Mouse (Mus musculus) cerebellum, postnatal 36 days (tissue): ENCODE results near the gene Upk1a.

Experiments used
- DNase-seq, 2 experiments: peaks; one replicate each; pipeline ENCODE4 v3.0.0; 2021 to 2022; ENCODE audit warnings: mixed read lengths in 2 of 2

Upk1a gene

GRCm38 (mm10) chr7:30602583-30602982, 10.1 kb downstream of the Upk1a start:
- no peak for DNase-seq

DNA sequence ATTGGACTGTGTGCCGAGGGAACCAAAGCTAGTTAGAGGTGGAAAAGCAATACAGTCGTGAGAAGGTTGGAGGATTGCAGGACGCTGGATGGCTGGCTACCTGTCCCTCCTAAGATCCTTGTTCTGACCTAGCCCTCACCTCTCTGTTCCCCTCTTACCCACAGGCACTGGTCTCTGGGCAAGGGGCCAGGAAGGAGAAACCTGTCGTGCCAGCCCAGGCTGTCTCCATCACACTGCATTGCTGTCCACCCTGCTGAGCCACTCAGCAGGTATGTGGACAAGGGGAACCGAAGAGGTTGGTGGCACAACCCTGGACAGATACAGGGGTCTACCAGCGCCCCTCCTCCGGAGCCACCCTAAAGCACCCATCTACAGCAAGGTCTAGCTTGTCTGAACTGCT, 12.0 kb downstream of the Upk1a start:
- DNase-seq: no peak

DNA sequence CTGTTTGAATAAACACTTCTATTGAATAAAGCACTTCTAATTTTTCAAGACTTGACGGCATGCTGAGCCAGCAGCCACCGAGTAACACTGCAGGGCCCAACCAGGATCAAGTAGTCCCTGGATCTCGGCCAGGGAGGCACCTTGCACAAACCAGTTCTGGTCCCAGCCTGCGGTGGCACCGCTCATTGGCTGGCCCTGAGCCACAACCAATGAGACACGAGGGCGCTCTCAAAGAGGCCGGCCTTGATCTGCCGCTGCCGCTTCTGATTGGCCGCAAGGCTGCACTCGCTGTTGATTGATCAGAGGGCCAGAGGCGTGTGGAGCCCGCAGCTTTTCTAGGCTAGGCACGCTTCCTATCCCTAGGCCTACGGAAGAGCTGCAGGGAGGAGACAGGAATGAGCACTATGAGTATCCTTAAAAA, 12.7 kb downstream of the Upk1a start:
- peak; percentile 97 for DNase-seq

DNA sequence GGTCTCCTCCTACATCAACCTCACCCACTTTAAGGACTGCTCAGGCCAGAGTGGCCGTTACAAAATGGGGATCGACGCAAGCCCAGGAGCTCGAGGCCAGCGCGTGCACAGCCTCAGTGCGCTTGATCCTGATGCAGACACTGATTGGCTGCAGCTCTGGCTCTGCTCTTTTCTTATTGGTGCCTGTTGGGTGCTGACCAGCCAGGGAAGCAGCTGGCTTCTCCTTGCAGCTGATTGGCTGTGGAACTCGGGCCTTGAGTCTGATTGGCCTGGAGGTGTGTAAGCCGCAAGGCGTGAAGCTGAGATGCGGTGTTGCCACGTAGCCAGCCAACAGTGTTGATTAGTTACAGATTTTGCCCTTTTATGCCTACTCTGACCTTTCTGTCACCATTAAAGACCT, 13.9 kb downstream of the Upk1a start, which contains the start of gene Zbtb32:
Gene Zbtb32, minus strand, starts transcription at position 124 of the 400 bp plus-strand sequence.
- no peak for DNase-seq

DNA sequence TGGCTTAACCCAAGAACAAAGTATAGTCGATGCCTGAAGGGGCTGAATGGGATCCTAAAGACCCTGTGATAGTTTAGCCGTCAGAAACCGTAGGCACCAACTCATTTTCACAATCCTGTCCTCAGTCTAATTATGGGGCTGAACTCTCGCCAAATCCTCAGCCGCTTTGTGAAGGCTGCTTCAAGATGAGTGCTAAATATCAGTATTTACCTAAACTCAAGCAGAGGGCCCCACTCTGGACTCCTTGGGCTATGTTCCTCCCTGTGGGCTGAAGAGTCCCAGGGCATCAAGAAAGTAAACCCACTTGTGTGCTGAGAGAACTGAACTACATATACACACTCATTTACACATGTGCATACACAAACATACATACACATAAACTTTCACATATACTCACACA, 15.8 kb downstream of the Upk1a start:
- DNase-seq: no peak

DNA sequence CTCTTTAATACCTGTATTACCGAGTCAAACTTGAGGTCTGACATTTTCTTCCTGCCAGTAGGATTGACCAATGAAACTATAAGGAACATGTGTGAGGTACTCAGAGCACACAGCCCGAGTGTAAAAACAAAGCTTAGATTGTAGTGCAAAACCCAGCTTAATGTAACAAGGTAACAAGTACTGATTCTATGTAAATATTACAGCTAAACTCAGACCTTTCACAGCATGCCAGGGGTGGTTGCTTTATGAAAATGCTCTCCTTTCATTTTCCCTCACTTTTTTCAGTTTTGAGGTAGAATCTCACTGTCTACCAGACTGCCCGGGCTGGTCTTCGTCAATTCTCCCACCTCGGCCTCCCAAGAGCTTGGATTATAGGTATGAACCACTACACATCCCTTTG, 16.6 kb downstream of the Upk1a start:
- no peak for DNase-seq

GRCm38 (mm10) chr7:30594510-30595024, 18.1 kb downstream of the Upk1a start:
- no peak for DNase-seq

- DNase-seq: no peak
Observed at GRCm38 (mm10) chr7:30593579-30594509, 18.8 kb downstream of the Upk1a start.

GRCm38 (mm10) chr7:30592772-30593423, 19.7 kb downstream of the Upk1a start:
- no peak for DNase-seq

DNA sequence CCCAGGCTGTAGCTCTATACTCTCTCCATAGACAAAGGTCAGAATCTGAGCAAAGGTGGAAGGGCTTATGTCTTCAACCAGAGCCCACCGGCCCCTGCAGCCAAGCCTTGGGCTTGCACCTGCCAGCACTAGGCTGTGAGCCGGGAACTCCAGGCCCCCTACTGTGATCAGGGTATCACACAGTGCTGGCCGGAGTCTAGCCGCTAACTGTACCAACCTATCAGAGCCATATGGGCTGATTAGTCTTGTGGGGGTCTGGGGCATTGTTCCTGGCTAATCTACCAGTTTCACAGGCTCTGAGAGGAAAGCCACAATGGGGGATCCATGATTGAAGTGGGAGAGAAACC, 21.1 kb downstream of the Upk1a start:
- DNase-seq: no peak

- no peak for DNase-seq
Observed at GRCm38 (mm10) chr7:30590927-30591604, 21.6 kb downstream of the Upk1a start.

DNA sequence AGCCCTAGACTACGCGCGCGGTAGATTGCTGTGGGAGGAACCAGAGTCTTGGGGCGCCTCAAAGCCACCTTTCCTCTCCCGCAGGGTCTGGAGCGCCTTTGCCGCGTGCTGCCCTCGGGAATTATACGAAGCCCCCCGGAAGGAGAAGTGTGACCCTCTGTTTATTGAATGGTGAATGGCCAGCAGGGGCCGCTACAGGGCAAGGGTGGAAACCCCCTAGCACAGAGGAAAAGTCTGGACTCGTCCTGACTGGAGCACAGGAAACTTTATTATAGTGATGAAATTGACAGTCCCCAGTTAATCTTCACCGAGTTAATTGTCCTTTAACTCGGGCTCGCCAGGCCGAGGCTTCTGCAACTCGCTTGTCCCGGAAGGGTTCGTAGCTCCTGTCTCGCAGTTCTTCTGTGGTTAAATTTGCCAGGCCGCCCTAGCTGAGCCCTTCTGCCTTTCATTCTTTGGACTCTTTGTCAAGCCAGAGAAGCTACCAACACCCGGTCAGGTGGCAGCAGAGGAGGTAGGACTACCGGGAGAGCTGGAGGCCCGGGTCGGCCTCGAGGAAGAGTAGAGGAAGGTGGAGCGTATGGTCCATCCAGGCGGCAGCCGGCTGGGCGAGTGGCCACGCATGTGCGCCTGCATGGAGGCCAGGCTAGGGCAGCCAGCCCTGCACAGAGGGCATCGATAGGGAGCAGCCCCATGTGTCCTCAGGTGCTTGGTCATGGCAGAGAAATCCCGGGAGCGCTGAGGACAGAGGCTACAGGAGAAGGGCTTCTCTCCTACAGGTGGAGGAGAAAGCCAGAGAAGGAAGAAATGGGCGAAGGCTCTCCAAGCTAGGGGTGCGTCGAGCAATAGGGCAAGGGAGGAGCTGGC, 23.0 kb downstream of the Upk1a start:
- peak; percentile 83 to 84 for DNase-seq

GRCm38 (mm10) chr7:30588676-30589434, 23.8 kb downstream of the Upk1a start, which contains the start of gene Kmt2b:
Gene Kmt2b, minus strand, starts transcription at chr7:30588726.
- peak; percentile 93 to 97 for DNase-seq

GRCm38 (mm10) chr7:30587842-30588667, 24.6 kb downstream of the Upk1a start:
- DNase-seq: no peak

DNA sequence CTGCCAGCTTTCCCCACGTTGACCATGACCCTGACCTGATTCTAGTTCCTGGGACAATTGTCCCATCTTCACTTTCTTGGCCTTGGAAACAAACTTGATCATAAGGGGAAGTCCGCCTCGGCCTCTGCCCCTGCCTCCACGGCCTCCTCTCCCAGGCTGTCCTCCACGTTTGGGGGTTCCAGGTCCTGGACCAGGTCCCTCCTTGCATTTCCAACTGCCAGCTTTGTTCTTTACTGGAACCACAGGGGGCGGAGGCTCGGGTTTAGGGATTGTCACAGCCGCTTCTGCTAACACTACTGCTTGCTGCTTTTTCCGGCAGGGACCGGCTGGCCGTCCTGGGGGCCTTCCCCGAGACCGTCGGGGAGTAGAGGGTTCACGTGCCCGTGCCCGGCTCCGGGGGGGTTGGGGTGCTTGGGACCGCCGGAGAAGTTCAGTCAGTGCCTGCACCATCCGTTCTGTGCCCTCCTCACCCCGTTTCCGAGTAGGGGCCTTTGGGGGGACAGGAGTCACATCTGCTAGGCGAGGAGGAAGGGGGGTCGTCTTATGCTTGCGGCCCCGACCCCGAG, 26.1 kb downstream of the Upk1a start:
- DNase-seq: no peak

GRCm38 (mm10) chr7:30585170-30585569, 27.5 kb downstream of the Upk1a start:
- DNase-seq: no peak

DNA sequence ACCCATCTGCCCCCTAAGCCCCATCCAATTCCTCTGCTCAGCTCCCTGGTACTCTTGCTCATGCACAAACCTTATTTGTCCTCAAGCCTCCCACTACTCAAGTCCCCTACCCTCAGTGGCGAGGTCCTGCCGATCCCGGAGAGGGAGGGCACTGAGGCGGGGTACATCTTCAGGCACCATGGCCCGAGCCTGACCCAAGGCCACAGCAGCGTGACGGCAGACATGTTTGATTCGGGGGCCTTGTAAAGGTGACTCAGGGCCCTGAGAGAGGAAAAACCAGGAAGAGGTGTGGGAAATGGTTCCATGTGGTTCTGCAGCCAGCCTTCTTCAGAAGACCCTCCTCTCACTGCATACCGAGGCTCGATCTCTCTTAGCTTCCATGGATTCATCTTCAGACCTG, 28.3 kb downstream of the Upk1a start:
- no peak for DNase-seq

DNA sequence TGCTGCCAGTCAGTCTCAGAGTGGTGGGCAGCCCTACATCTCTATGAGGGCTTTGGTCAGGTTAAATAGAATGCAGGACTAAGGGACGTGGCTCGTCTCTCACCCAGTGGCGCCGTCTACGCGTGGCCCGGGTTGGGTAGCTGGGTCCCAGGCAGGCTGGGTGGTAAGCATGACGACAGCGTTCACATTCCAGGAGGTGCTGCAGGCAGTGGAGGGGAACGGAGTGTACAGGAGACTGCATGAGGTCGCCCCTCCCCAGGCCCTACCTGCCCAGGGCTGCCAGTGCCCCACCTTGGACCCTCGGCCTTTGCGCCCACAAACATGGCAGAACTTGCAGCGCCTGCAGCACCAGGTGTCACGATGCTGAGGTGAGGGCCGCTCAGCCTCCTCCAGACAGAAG, 31.1 kb downstream of the Upk1a start:
- DNase-seq: no peak

DNA sequence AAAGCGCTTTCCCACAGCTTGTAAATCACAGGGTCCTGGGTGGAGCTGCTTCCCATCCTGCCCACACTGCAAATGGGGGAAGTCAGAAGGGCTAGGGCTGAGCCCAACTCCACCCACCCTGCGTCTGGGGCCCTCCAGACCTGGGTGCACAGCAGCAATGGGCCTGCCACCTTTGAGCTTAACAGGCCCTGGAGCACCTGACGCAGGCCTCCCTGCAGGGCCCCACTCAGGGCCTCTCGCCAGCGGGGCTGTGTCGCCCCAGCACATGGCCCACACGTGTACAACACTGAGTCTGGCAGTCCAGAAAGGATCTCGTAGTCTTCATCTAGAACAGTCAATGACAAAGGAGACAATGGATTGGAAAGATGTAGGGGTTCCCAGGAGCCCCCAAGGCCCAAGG, 32.7 kb downstream of the Upk1a start:
- no peak for DNase-seq

DNA sequence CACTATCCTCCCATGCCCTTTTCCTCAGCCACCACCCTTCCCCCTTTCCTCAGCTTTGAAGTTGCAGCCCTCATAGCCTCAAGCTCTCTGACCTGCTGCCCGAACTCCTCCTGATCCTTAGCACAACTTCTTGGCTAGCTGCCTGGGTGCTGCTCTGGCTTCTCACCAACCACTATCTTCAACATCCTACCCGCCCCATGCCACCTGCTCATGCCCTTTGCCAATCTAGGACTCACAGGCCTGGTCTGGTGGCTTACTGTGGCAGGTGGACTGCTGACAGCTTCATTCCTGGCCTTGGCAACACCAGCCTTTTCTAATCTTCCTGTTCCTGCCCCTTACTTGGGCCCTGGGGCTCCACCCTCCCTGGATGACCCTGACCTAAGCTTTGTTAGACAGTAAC, 39.7 kb downstream of the Upk1a start:
- DNase-seq: peak; percentile 85
